Comparison of ENCODE assay signal across 7 mouse cellular contexts in the genomic region with DNA sequence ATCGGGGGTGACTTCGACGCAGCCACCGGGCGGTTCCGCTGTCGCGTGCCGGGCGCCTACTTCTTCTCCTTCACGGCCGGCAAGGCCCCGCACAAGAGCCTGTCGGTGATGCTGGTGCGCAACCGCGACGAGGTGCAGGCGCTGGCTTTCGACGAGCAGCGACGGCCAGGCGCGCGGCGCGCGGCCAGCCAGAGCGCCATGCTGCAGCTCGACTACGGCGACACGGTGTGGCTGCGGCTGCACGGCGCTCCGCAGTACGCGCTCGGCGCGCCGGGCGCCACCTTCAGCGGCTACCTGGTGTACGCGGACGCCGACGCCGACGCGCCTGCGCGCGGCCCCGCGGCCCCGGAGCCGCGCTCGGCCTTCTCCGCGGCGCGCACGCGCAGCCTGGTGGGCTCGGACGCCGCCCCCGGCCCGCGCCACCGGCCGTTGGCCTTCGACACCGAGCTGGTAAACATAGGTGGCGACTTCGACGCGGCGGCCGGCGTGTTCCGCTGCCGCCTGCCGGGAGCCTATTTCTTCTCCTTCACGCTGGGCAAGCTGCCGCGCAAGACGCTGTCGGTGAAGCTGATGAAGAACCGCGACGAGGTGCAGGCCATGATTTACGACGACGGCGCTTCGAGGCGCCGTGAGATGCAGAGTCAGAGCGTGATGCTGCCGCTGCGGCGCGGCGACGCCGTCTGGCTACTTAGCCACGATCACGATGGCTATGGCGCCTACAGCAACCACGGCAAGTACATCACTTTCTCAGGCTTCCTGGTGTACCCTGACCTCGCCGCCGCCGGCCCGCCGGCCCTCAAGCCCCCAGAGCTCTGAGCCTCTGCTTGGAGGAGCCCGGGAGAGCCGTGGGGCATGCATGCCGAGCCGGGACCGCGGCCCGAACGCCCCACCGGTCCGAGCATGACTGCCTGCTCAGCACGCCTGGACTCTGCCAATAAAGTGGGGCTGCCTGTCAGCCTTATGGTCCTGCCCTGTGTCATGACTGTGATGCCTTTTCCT. TPM values are rescaled to one million over a fixed set of nuclear protein-coding genes. Genes with fewer than 3 reads are reported as not detected.
DNase-seq lines count a peak whose midpoint lies in the region; ATAC-seq and TF ChIP-seq lines count a peak whose summit lies in the region.

No protein-coding gene starts in this region.

- peaks cover 25% of the 10 kb centered on the region for H3K4me1 ChIP-seq in forebrain, postnatal 0 days (ENCODE audit: insufficient read depth)
- peaks cover 37% of the 10 kb centered on the region for H3K4me1 ChIP-seq in liver, embryonic 11.5 days (replicated peaks; ENCODE audit: control insufficient read depth, insufficient read depth, low read length)
- 0 out of 2 replicates have a peak, but pooled peaks cover 5% of the 10 kb centered on the region for H3K4me1 ChIP-seq in midbrain, postnatal 0 days (ENCODE audit: insufficient read depth, low read length)
- H3K4me1 ChIP-seq in stomach, embryonic 14.5 days (ENCODE audit: control insufficient read depth, insufficient read depth, low read length), result 0 out of 2 replicates have a peak, but pooled peaks cover 3% of the 10 kb centered on the region

- H3K36me3 ChIP-seq in forebrain, postnatal 0 days (ENCODE audit: insufficient read depth), result peaks cover 8% of the 10 kb centered on the region
- H3K36me3 ChIP-seq in liver, embryonic 11.5 days (ENCODE audit: control insufficient read depth, insufficient read depth, low read length), result 0 out of 2 replicates have a peak, but pooled peaks cover 5% of the 10 kb centered on the region
- peaks cover 6% of the 10 kb centered on the region; the same call in 1 of the 2 replicates for H3K36me3 ChIP-seq in midbrain, postnatal 0 days (ENCODE audit: insufficient read depth, low read length)
- H3K36me3 ChIP-seq in stomach, embryonic 14.5 days (ENCODE audit: control insufficient read depth, insufficient read depth, low read length), result peaks cover 10% of the 10 kb centered on the region

- peak overlapping the region; percentile 63 for H3K4me2 ChIP-seq in forebrain, postnatal 0 days (ENCODE audit: low read depth)
- peak overlapping the region; percentile 81 for H3K4me2 ChIP-seq in liver, embryonic 11.5 days
- peak overlapping the region; percentile 64 for H3K4me2 ChIP-seq in midbrain, postnatal 0 days (ENCODE audit: low read depth, low read length, poor library complexity, severe bottlenecking)
- H3K4me2 ChIP-seq in stomach, embryonic 14.5 days (replicated peaks; ENCODE audit: low read depth, low read length), result peak overlapping the region; percentile 70

- H3K27me3 ChIP-seq in forebrain, postnatal 0 days (ENCODE audit: insufficient read depth, low read length), result peaks cover 3% of the 10 kb centered on the region; the same call in 1 of the 2 replicates
- H3K27me3 ChIP-seq in liver, embryonic 11.5 days (replicated peaks; ENCODE audit: control insufficient read depth, insufficient read depth, low read length), result peaks cover 55% of the 10 kb centered on the region
- H3K27me3 ChIP-seq in midbrain, postnatal 0 days (ENCODE audit: insufficient read depth, low read length), result no peaks in the 10 kb centered on the region
- peaks cover 16% of the 10 kb centered on the region; the same call in 1 of the 2 replicates for H3K27me3 ChIP-seq in stomach, embryonic 14.5 days (ENCODE audit: control insufficient read depth, insufficient read depth, low read length)

- TF ChIP-seq CTCF in forebrain, postnatal 0 days (IDR thresholded peaks at IDR 0.05; ENCODE audit: low read depth), result peak; percentile 16; the same call in 1 of the 2 replicates
- TF ChIP-seq CTCF in midbrain, postnatal 0 days (IDR thresholded peaks at IDR 0.05), result no peak

- peak overlapping the region; percentile 54 for H3K9ac ChIP-seq in forebrain, postnatal 0 days
- peak overlapping the region; percentile 73 for H3K9ac ChIP-seq in liver, embryonic 11.5 days (ENCODE audit: low read depth, low read length)
- H3K9ac ChIP-seq in midbrain, postnatal 0 days (replicated peaks; ENCODE audit: low read length, poor library complexity, severe bottlenecking), result peak overlapping the region; percentile 59
- peak overlapping the region; percentile 39 for H3K9ac ChIP-seq in stomach, embryonic 14.5 days (replicated peaks; ENCODE audit: low read depth, low read length)

- H3K9me3 ChIP-seq in forebrain, postnatal 0 days (ENCODE audit: low read length), result no peaks in the 10 kb centered on the region
- no peaks in the 10 kb centered on the region for H3K9me3 ChIP-seq in liver, embryonic 11.5 days (ENCODE audit: control insufficient read depth, low read length)
- no peaks in the 10 kb centered on the region for H3K9me3 ChIP-seq in midbrain, postnatal 0 days (ENCODE audit: low read length)
- no peaks in the 10 kb centered on the region for H3K9me3 ChIP-seq in stomach, embryonic 14.5 days (ENCODE audit: control insufficient read depth, low read depth, low read length)

- 7% methylated on average over 117 of the region's 133 CpGs for WGBS in forebrain, postnatal 0 days
- WGBS in liver, embryonic 11.5 days, result 5% methylated on average over 132 of the region's 133 CpGs
- 4% methylated on average over 113 of the region's 133 CpGs for WGBS in midbrain, postnatal 0 days
- WGBS in stomach, embryonic 14.5 days, result 6% methylated on average over 110 of the region's 133 CpGs

- DNase-seq in adrenal gland, adult 2 months, result peak; percentile 62
- peak; percentile 83 for DNase-seq in cerebellum, adult 9-11 months
- DNase-seq in forebrain, postnatal 0 days, result peak; percentile 82
- peak; percentile 65 for DNase-seq in liver, embryonic 11.5 days (ENCODE audit: low spot score)
- DNase-seq in midbrain, postnatal 0 days (ENCODE audit: low spot score), result peak; percentile 82

- ATAC-seq in forebrain, postnatal 0 days, result peak; percentile 73
- peak; percentile 81 for ATAC-seq in inflammation-experienced regulatory T-cells, adult 6 months
- peak; percentile 68 for ATAC-seq in liver, embryonic 11.5 days (replicated peaks; ENCODE audit: low FRiP score)
- ATAC-seq in midbrain, postnatal 0 days (ENCODE audit: low FRiP score), result peak; percentile 73
- peak; percentile 66 for ATAC-seq in stomach, embryonic 14.5 days (ENCODE audit: insufficient number of reproducible peaks, insufficient read depth, low FRiP score, low read depth)

- H3K27ac ChIP-seq in forebrain, postnatal 0 days (ENCODE audit: low read depth, low read length), result peak overlapping the region; percentile 73
- H3K27ac ChIP-seq in liver, embryonic 11.5 days (ENCODE audit: low read depth, low read length), result peak overlapping the region; percentile 38
- peak overlapping the region; percentile 69 for H3K27ac ChIP-seq in midbrain, postnatal 0 days (ENCODE audit: low read depth, low read length)
- no peak overlapping the region for H3K27ac ChIP-seq in stomach, embryonic 14.5 days (ENCODE audit: low read length)

- H3K4me3 ChIP-seq in forebrain, postnatal 0 days (ENCODE audit: low read depth, low read length), result peak overlapping the region; percentile 44
- H3K4me3 ChIP-seq in liver, embryonic 11.5 days (ENCODE audit: low read depth, low read length), result peak overlapping the region; percentile 68
- peak overlapping the region; percentile 41 for H3K4me3 ChIP-seq in midbrain, postnatal 0 days (ENCODE audit: low read depth, low read length)
- H3K4me3 ChIP-seq in stomach, embryonic 14.5 days (ENCODE audit: low read depth, low read length), result peak overlapping the region; percentile 49

RNA-seq across cellular contexts. Expression of gene C1qtnf4, which starts 4.2 kb away (rescaled TPM):
- 1 to 10 TPM; 1.6 to 1.9 TPM for total RNA-seq in adrenal gland, adult 2 months (2021)
- 13.8 and 19.6 TPM in 2 replicates for polyA plus RNA-seq in adrenal gland, adult 2 months (2012; rRNA removed)
- 201 and 252 TPM in 2 replicates for total RNA-seq in forebrain, postnatal 0 days (2014; rRNA removed)
- 185 and 189 TPM in 2 replicates for polyA plus RNA-seq in forebrain, postnatal 0 days (2015; fragmentation: Nextera tagmentation; extraction: Ambion mirVana)
- 1 to 10 TPM in 2 of 3 experiments, under 1 TPM in 1; 0.65 to 1.7 (median 1.2) TPM for polyA plus RNA-seq in inflammation-experienced regulatory T-cells, adult 6 months (2017; shearing (Covaris generic))
- 6.6 and 6.9 TPM in 2 replicates for polyA plus RNA-seq in liver, embryonic 11.5 days (2014; fragmentation: Nextera tagmentation; extraction: Ambion mirVana)
- 488 and 629 TPM in 2 replicates for total RNA-seq in midbrain, postnatal 0 days (2014; rRNA removed)
- 245 and 271 TPM in 2 replicates for polyA plus RNA-seq in midbrain, postnatal 0 days (2015; fragmentation: Nextera tagmentation; extraction: Ambion mirVana)
- polyA plus RNA-seq in stomach, embryonic 14.5 days (2014; fragmentation: Nextera tagmentation; extraction: Ambion mirVana), result 10.8 and 12.9 TPM in 2 replicates

RNA-seq across cellular contexts. Expression of gene Kbtbd4, which starts 14.7 kb away (rescaled TPM):
- total RNA-seq in adrenal gland, adult 2 months (2021), result 10 to 100 TPM; 30.0 to 31.2 TPM
- polyA plus RNA-seq in adrenal gland, adult 2 months (2012; rRNA removed), result 15.6 and 20.2 TPM in 2 replicates
- 49.5 and 59.4 TPM in 2 replicates for total RNA-seq in forebrain, postnatal 0 days (2014; rRNA removed)
- polyA plus RNA-seq in forebrain, postnatal 0 days (2015; fragmentation: Nextera tagmentation; extraction: Ambion mirVana), result 54.3 and 60.3 TPM in 2 replicates
- polyA plus RNA-seq in inflammation-experienced regulatory T-cells, adult 6 months (2017; shearing (Covaris generic)), result 10 to 100 TPM; 44.8 to 51.0 (median 45.0) TPM
- polyA plus RNA-seq in liver, embryonic 11.5 days (2014; fragmentation: Nextera tagmentation; extraction: Ambion mirVana), result 32.6 and 34.4 TPM in 2 replicates
- 47.7 and 50.5 TPM in 2 replicates for total RNA-seq in midbrain, postnatal 0 days (2014; rRNA removed)
- polyA plus RNA-seq in midbrain, postnatal 0 days (2015; fragmentation: Nextera tagmentation; extraction: Ambion mirVana), result 60.0 and 60.4 TPM in 2 replicates
- polyA plus RNA-seq in stomach, embryonic 14.5 days (2014; fragmentation: Nextera tagmentation; extraction: Ambion mirVana), result 30.3 and 37.0 TPM in 2 replicates

RNA-seq across cellular contexts. Expression of gene Ndufs3, which starts 14.8 kb away (rescaled TPM):
- total RNA-seq in adrenal gland, adult 2 months (2021), result 100 to 1,000 TPM; 337 to 401 TPM
- 176 and 178 TPM in 2 replicates for polyA plus RNA-seq in adrenal gland, adult 2 months (2012; rRNA removed)
- 156 and 190 TPM in 2 replicates for total RNA-seq in forebrain, postnatal 0 days (2014; rRNA removed)
- 248 and 283 TPM in 2 replicates for polyA plus RNA-seq in forebrain, postnatal 0 days (2015; fragmentation: Nextera tagmentation; extraction: Ambion mirVana)
- 100 to 1,000 TPM; 108 to 135 (median 118) TPM for polyA plus RNA-seq in inflammation-experienced regulatory T-cells, adult 6 months (2017; shearing (Covaris generic))
- 223 and 236 TPM in 2 replicates for polyA plus RNA-seq in liver, embryonic 11.5 days (2014; fragmentation: Nextera tagmentation; extraction: Ambion mirVana)
- 158 and 196 TPM in 2 replicates for total RNA-seq in midbrain, postnatal 0 days (2014; rRNA removed)
- 251 and 258 TPM in 2 replicates for polyA plus RNA-seq in midbrain, postnatal 0 days (2015; fragmentation: Nextera tagmentation; extraction: Ambion mirVana)
- polyA plus RNA-seq in stomach, embryonic 14.5 days (2014; fragmentation: Nextera tagmentation; extraction: Ambion mirVana), result 216 and 220 TPM in 2 replicates

RNA-seq across cellular contexts. Expression of gene Mtch2, which starts 42.9 kb away (rescaled TPM):
- 100 to 1,000 TPM; 264 to 267 TPM for total RNA-seq in adrenal gland, adult 2 months (2021)
- polyA plus RNA-seq in adrenal gland, adult 2 months (2012; rRNA removed), result 28.9 and 36.0 TPM in 2 replicates
- 106 and 120 TPM in 2 replicates for total RNA-seq in forebrain, postnatal 0 days (2014; rRNA removed)
- polyA plus RNA-seq in forebrain, postnatal 0 days (2015; fragmentation: Nextera tagmentation; extraction: Ambion mirVana), result 222 and 224 TPM in 2 replicates
- polyA plus RNA-seq in inflammation-experienced regulatory T-cells, adult 6 months (2017; shearing (Covaris generic)), result 100 to 1,000 TPM; 115 to 143 (median 119) TPM
- polyA plus RNA-seq in liver, embryonic 11.5 days (2014; fragmentation: Nextera tagmentation; extraction: Ambion mirVana), result 218 and 231 TPM in 2 replicates
- 121 and 124 TPM in 2 replicates for total RNA-seq in midbrain, postnatal 0 days (2014; rRNA removed)
- 195 and 210 TPM in 2 replicates for polyA plus RNA-seq in midbrain, postnatal 0 days (2015; fragmentation: Nextera tagmentation; extraction: Ambion mirVana)
- polyA plus RNA-seq in stomach, embryonic 14.5 days (2014; fragmentation: Nextera tagmentation; extraction: Ambion mirVana), result 226 and 234 TPM in 2 replicates

RNA-seq across cellular contexts. Expression of gene Celf1, which starts 50.3 kb away (rescaled TPM):
- total RNA-seq in adrenal gland, adult 2 months (2021), result 10 to 100 TPM; 82.8 to 88.4 TPM
- 19.8 and 24.2 TPM in 2 replicates for polyA plus RNA-seq in adrenal gland, adult 2 months (2012; rRNA removed)
- total RNA-seq in forebrain, postnatal 0 days (2014; rRNA removed), result 74.5 and 83.7 TPM in 2 replicates
- 56.9 and 72.2 TPM in 2 replicates for polyA plus RNA-seq in forebrain, postnatal 0 days (2015; fragmentation: Nextera tagmentation; extraction: Ambion mirVana)
- polyA plus RNA-seq in inflammation-experienced regulatory T-cells, adult 6 months (2017; shearing (Covaris generic)), result 10 to 100 TPM; 48.4 to 57.0 (median 49.4) TPM
- polyA plus RNA-seq in liver, embryonic 11.5 days (2014; fragmentation: Nextera tagmentation; extraction: Ambion mirVana), result 78.1 and 90.5 TPM in 2 replicates
- 82.5 and 85.4 TPM in 2 replicates for total RNA-seq in midbrain, postnatal 0 days (2014; rRNA removed)
- 62.9 and 69.5 TPM in 2 replicates for polyA plus RNA-seq in midbrain, postnatal 0 days (2015; fragmentation: Nextera tagmentation; extraction: Ambion mirVana)
- 71.0 and 75.1 TPM in 2 replicates for polyA plus RNA-seq in stomach, embryonic 14.5 days (2014; fragmentation: Nextera tagmentation; extraction: Ambion mirVana)
